Mouse (Mus musculus) kidney, adult 18-20 months (tissue): Measurements from ENCODE around the gene Ryr1.

Source experiments
- DNase-seq: peaks from one replicate; pipeline ENCODE4 v3.0.0; 2021

Gene Ryr1

GRCm38 (mm10) chr7:29124970-29125369 lies at the start of gene Ryr1:
Gene Ryr1, minus strand, starts transcription at chr7:29125179.
- DNase-seq = peak; percentile 32

DNA sequence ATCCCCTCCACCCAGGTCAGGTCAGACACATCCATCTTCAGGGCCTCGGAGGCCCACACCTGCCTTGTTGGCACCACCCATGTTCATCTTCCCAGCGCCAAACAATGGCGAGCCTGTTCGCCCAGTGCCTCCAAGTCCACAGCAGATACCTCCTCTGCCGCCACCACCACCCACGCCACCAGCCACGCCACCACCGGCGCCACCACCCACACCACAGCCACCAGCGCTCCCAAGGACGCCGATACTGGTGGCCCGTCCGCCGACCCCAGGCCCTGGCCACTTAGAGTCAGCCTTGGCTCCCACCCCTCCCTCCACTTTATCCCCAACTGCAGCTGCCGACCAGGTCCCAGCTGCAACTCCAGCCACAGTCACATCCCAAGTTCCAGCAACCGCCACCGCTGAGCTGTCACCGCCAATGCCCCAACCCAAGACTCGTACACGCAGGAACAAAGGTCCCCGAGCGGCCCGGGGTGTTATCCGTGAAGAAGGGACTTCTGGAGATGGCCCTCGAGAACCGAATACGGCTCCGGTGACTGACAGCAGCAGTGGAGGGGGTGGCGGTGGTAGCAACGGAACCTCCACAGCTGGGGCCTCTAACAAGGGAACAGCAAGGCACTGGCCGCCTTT lies 47.5 kb upstream of the Ryr1 start:
- no peak for DNase-seq

GRCm38 (mm10) chr7:29171562-29172097 lies 46.7 kb upstream of the Ryr1 start:
- DNase-seq = no peak

DNA sequence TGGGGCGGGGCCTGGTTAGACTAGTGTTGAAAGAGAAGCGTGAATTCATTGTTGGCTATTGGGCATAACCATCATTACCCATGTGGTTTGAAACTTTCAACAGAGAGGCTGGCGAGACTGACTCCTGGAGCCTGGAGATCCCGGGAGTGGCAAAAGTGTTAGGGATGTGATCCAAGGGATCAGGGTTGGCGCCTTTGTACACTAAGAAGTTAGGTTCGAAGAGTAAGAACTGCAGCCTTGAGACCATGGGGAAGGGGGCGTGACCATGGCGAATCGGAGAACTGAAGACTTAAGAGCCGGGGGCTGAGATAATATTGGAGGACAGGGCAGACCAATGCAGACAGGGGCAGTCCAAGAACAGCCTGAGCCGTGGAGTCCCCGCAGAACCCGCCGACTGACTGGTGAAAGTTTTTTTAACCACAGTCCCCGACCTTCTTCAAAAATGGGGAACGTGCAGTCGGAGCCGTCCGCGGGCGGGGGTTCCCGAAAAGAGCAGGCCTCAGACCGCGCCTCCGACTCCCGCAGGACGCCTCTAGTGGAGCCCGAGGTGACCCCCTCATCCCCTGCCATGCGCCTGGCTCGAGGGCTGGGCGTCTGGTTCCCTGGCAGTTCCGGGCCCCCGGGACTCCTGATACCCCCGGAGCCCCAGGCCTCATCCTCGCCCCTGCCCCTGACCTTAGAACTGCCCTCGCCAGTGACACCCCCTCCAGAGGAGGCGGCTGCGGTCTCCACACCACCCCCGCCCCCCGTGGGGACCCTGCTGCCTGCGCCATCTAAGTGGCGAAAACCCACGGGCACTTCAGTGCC lies 46.0 kb upstream of the Ryr1 start:
- peak; percentile 15 for DNase-seq

- peak; percentile 90 for DNase-seq
These were observed 45.2 kb upstream of the Ryr1 start, which contains the start of the genes Ggn and Spred3 for GRCm38 (mm10) chr7:29170066-29170754. Gene Ggn, plus strand, starts transcription at chr7:29170210. Gene Spred3, minus strand, starts transcription at chr7:29170411.

GRCm38 (mm10) chr7:29169231-29170065 lies 44.5 kb upstream of the Ryr1 start:
- DNase-seq = peak; percentile 70

DNA sequence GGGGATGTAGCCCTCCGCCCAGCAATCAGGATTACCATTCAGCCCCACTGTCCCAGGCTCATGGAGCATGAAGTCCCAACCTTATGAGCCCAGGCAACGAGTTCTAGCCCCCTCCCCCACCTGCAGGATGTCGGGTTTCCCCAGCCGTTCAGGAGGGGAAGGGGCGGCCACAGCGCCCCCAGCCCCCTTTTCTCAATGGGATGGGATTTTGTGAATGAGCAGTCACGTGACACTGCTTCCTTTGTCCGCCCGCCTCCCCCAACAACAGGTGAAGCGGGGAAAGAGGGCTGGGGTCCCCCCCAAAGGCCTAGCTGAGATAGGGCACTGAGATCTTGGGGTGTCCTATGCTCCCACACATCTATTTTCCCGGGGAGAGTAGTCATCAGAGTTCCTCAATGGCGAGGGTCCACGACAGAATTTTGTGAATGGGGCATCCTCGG lies 43.8 kb upstream of the Ryr1 start:
- DNase-seq = no peak

DNA sequence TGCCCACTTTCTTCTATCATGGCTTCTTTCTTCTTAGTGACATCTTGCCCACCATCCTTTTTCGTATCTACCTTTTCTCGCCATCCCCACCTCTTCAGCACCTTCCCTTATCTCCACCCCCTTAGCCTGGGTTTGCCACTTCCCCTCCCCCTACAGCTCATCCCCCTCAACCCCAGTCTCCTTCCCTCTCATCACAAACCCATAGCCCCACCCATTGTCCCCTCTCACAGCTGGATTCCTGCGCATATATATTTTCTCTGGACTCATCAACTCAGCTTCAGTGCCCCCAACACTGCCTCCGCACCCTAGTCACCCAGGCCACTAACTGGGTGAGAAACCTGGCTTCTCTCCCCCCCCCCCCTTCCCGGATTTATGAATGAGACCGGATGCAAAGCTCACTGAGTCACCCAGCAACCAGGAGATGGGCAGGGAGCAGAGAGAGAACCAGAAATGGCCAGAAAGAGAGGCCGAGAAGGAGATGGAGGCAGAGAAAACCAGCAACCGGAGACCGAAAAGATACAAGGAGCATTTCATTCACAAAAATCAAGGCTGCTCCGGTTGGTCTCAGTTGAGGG lies 43.2 kb upstream of the Ryr1 start:
- DNase-seq = no peak

DNA sequence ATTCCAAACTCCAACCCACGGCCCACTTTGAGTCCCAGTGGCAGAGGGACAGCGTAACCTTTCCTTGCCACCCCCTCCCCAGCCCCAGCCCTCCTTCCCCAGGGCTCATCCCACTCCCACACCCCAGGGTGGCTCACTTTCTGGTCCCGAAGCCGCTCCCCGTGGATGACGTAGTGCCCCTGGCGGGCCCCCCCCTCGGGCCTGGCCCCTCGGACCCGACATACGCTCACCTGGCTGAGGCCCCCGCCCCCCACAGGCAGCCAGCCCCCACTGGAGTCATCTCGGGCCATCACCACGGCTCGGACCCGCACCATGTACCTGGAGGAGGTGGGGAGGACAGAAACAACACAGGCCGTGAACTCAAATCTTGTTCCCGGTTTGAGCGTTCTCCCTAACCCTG lies 42.7 kb upstream of the Ryr1 start:
- no peak for DNase-seq

- peak; percentile 73 for DNase-seq
These were observed 38.0 kb upstream of the Ryr1 start for GRCm38 (mm10) chr7:29162750-29163525.

DNA sequence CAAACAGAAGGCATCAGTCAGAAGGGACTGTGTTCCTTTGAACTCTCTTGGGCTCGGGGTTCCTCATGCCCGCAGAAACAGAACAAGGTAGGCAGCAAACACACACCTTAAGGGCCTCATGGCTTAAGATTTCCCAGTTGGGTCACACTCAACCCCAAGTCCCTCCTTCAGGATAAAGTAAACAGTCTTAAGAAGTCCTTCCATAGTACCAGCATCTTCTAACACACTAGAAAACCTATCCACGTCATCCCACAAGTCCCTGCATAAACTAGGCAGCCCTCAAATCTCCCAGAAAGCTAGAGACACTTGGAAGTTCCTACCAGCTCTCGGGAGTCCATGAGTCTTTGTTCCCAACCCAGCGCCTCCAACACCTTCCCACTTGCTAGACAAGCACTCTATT lies 37.3 kb upstream of the Ryr1 start:
- no peak for DNase-seq

GRCm38 (mm10) chr7:29158264-29158663 lies 33.3 kb upstream of the Ryr1 start:
- no peak for DNase-seq

DNA sequence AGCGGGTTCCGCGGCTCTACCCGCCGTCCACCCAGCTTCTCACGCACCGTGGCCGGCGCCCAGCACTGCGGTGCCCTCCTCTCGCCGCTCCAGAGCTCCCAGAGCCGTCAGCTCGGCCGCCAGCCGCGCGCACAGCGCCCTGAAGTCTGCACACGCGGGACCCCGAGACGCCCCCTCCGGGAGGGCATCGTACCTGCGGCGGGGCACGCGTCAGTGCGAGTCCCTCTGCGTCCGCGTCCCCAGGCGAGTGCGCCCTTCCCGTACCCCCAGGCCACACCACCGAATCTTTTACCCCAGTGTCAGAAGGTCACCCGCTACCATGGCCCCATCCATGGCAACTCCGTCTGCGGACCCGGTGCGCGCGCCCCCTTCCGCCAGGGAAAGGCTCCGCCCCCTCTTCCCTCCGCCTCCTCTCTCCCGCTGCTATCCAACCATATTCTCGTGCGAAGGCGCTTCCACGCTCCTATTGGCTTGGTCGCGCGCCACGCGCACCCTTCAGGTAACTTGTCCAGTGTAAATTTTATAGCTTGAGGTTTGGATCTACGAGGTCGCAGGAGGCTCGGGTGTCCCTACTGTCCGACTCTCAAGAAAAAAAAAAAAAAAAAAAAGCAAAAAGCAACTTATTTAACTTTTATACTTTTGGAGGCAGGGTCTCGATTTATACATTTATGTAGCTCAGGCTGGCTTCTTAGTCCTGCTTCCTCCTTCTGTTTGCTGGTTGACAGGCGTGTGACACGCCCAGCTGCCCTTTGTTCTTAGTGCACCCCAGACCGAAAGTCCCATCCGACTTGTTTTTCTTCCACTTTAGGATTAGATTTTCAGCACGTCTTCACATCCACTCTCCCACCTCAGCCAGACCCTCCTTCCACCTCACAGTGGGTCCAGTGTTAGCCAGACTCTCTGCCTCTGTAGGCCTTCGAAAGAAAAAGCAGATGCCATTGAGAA lies 31.1 kb upstream of the Ryr1 start, which contains the start of gene Fam98c:
Gene Fam98c, minus strand, starts transcription at position 397 of the 945 bp plus-strand sequence.
- DNase-seq = peak; percentile 88

DNA sequence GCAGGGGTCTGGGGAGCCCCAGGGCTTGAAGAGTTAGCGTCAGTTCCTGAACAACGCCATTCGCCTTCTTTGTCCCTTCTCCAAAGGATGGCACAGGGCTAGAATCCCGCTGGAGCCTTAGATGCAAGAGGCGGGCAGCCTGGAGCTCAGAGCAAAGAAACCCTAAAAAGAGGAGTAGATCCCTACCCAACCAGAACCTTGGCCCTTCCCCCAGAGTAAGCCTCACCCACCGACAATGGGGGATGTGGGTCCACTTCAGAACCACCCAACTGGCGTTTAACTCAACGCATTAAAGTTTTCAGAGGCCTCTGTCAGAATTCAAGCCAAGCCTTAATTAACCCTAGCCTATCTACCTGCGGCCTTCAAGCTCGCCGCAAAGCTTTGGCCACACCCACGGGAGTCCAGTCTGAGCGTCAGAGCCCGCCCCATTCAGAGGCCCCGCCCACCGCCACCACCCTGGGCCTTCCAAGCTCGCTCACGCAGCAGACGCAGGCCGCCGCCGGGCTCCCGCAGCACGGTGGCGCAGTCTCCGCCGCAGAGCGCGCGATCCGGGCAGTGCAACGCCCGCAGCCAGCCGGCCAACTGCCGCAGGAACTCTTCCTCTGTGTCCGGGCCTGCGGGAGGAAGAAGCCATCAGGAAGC lies 30.3 kb upstream of the Ryr1 start:
- DNase-seq = peak; percentile 93

DNA sequence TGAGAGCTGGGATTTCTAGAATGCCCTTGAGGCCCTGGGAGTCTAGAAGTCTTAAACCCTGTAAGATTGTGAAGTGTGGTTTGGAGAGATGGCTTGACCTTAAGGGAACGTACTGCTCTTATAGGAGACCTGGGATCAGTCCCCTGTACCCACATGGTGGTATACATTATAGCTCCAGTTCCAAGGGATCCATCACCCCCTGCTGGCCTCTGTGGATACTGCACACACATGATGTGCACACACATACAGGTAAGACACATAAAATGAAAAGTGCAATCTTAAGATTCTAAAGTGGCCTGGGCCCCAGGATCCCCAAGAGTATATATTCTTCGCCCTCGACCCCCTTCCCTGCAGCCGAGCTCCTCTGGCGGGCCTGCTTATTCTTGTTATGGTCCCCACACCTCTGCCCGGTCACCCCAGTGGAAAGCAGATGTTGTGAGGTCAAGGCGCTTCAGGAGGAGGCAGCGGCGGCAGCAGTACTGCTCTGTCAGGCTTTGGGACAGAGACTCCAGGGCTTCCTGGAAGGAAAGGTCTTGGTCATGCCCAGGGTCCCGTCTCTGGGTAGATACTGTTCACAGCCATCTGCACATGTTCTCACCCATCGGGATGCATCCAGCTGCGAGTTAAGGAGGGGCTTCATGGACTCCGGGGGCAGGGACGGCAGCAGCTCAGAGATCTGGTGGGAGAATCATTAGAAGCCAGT lies 29.2 kb upstream of the Ryr1 start:
- no peak for DNase-seq

DNA sequence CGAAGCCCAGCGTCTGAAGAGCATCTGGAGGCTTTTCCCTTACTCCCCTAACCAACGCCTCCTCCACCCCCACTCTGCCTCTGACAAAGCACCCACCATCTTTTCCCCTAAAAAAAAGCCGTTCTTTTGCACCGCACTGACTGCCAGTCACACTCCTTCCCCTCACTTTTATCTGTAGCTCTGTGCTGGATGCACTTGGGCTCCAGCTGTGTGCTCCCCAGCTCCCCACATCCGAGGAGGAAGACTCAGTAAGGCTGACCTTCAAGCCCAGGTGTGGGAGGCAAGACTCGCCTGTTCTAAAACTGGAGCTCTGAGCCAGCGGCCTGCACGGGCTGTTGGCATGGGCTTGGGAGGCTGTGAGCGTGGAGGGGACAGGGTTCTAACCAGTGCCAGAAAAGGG lies 26.5 kb upstream of the Ryr1 start:
- DNase-seq = no peak

DNA sequence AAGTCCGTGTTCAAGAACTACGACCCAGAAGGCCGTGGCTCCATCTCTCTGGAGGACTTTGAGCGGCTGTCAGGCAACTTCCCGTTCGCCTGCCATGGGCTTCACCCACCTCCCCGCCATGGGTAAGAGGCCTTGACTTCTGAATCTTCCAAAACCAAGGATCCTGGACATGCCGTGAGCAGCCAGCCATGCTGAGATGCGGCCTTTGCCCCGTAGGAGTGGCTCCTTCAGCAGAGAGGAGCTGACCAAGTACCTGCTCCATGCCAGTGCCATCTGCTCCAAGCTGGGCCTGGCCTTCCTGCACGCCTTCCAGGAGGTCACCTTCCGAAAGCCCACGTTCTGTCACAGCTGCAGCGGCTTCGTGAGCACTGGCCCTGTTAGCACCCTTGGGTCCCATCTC lies 23.8 kb upstream of the Ryr1 start:
- DNase-seq = peak; percentile 37

- DNase-seq = no peak
These were observed 21.8 kb upstream of the Ryr1 start for GRCm38 (mm10) chr7:29146625-29147367.
